Mouse (Mus musculus) C2C12 (cell line): Measurements from ENCODE around the gene Gcdh.

ENCODE experiments used
- CEBPB ChIP-seq: IDR thresholded peaks from one replicate; pipeline ENCODE4 v1.6.1; 2011; ENCODE audit warnings: low read depth, mild to moderate bottlenecking, control low read depth, moderate library complexity
- CTCF ChIP-seq: IDR thresholded peaks from one replicate; pipeline ENCODE4 v1.5.1; 2011; ENCODE audit not compliant: control insufficient read depth, insufficient read depth, insufficient read length

DNA sequence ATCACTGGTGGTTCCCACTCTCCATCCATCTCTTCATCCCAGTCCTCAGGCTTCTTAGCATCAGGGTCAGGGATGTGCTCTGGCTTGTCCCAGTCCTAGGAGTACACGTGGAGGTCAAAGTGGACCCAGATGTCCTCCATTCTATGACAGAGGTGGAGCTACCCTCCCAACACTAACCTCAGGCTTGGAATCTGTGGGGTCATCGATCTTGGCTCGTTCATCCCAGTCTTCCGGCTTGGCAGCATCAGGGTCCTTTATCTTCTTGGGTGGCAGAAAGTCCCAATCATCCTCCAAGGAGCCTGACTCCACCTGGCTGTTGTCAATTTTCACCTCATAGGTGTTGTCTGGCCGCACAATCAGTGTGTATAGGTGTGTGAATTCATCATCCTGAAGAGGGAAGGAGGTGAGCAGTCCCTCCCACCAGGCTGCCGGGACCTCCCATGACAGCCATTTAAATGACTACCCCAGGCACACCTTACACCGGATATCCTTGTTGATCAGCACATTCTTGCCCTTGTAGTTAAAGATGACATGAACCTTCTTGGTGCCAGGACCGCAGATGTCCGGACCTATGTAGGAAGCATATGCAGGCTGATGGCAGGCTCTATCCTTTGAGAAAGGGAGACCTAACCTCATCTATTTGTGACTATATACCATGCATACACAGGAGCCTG is 49.2 kb downstream of the Gcdh start:
- TF ChIP-seq CTCF (no peak), CEBPB (no peak)
